Mouse (Mus musculus) intestine, embryonic 16.5 days (tissue): ENCODE measurements around the gene Pnpla7. TPM values are rescaled to one million over a fixed set of nuclear protein-coding genes. Genes with fewer than 3 reads are reported as not detected.

Source experiments
- ATAC-seq: fragments of 200-750 bp; cut with Nextera tagmentation; 2 replicates; pipeline ENCODE4 v1.8.0; 2017; ENCODE audit warnings: moderate TSS enrichment, moderate library complexity
- H3K27ac ChIP-seq: fragments of 300-500 bp; sonication (generic); 2 replicates; pipeline ENCODE4 v1.5.1; 2014; ENCODE audit warnings: mild to moderate bottlenecking, low read length
- H3K27me3 ChIP-seq: fragments of 300-500 bp; sonication (generic); replicated peaks from 2 replicates; pipeline ENCODE4 v1.6.1; 2014; ENCODE audit warnings: low read length, control low read depth, mixed read lengths; ENCODE audit not compliant: control insufficient read depth, insufficient read depth
- H3K36me3 ChIP-seq: fragments of 300-500 bp; sonication (generic); 2 replicates; pipeline ENCODE4 v1.6.1; 2014; ENCODE audit warnings: low read length, control low read depth; ENCODE audit not compliant: control insufficient read depth, insufficient read depth
- H3K4me1 ChIP-seq: fragments of 300-500 bp; sonication (generic); 2 replicates; pipeline ENCODE4 v1.6.1; 2014; ENCODE audit warnings: low read length, control low read depth, mixed read lengths; ENCODE audit not compliant: control insufficient read depth, insufficient read depth
- H3K4me2 ChIP-seq: fragments of 300-500 bp; sonication (generic); 2 replicates; pipeline ENCODE4 v1.6.1; 2014; ENCODE audit warnings: low read depth, low read length, control low read depth
- H3K4me3 ChIP-seq: fragments of 300-500 bp; sonication (generic); 2 replicates; pipeline ENCODE4 v1.5.1; 2014; ENCODE audit warnings: mild to moderate bottlenecking, low read length
- H3K9ac ChIP-seq: fragments of 300-500 bp; sonication (generic); 2 replicates; pipeline ENCODE4 v1.6.1; 2014; ENCODE audit warnings: low read depth, low read length
- H3K9me3 ChIP-seq: fragments of 300-500 bp; sonication (generic); 2 replicates; pipeline ENCODE4 v1.6.1; 2016; ENCODE audit warnings: low read length, control low read depth; ENCODE audit not compliant: control insufficient read depth
- WGBS: fragments of 180-500 bp; shearing (Covaris S2); extraction: QIAGEN DNeasy Blood & Tissue Kit; methylation state at CpG from one replicate; pipeline ENCODE4 v1.1.7; 2014; 5-methylcytosine and 5-hydroxymethylcytosine counted together
- polyA plus RNA-seq: library from polyadenylated mRNA; unstranded; fragments of >200 nt; fragmentation: Nextera tagmentation; extraction: Ambion mirVana; gene quantifications from 2 replicates; pipeline ENCODE4 v1.2.1, GENCODE M21; 2015

Gene Pnpla7
- polyA plus RNA-seq, 1 experiment from 2014 or later = 9.2 TPM

GRCm38 (mm10) chr2:25080076-25080475, 104.2 kb downstream of the Pnpla7 start, which contains the start of gene Entpd8:
TSS of gene Entpd8 (plus strand) at chr2:25080304.
- Histone ChIP-seq H3K27me3 (no peaks in the 10 kb centered on the region), H3K36me3 (no peaks in the 10 kb centered on the region), H3K4me3 (peak within 1 kb of the TSS; percentile 41), H3K4me1 (peaks cover 10% of the 10 kb centered on the region), H3K27ac (peak within 1 kb of the TSS; percentile 87), H3K4me2 (peak within 1 kb of the TSS; percentile 48), H3K9me3 (no peaks in the 10 kb centered on the region), H3K9ac (peak within 1 kb of the TSS; percentile 61)
- 46% methylated on average over 5 of the region's 5 CpGs for WGBS
- peak; percentile 87 for ATAC-seq

- Histone ChIP-seq H3K36me3 (no peaks in the 10 kb centered on the region), H3K4me1 (peaks cover 10% of the 10 kb centered on the region), H3K9me3 (no peaks in the 10 kb centered on the region), H3K27ac (no peak overlapping the region), H3K4me3 (no peak overlapping the region), H3K9ac (no peak overlapping the region), H3K4me2 (no peak overlapping the region), H3K27me3 (no peaks in the 10 kb centered on the region)
- ATAC-seq = peak; percentile 24; the same call in 1 of the 2 replicates
- 67% methylated on average over 4 of the region's 4 CpGs for WGBS
Observed at GRCm38 (mm10) chr2:25083697-25084096, 107.9 kb downstream of the Pnpla7 start.

GRCm38 (mm10) chr2:25085571-25085970, 109.7 kb downstream of the Pnpla7 start:
- Histone ChIP-seq H3K4me3 (no peak overlapping the region), H3K9ac (no peak overlapping the region), H3K27me3 (no peaks in the 10 kb centered on the region), H3K27ac (no peak overlapping the region), H3K36me3 (no peaks in the 10 kb centered on the region), H3K4me1 (peaks cover 10% of the 10 kb centered on the region), H3K4me2 (no peak overlapping the region), H3K9me3 (no peaks in the 10 kb centered on the region)
- ATAC-seq = no peak
- WGBS = 86% methylated on average over 5 of the region's 5 CpGs

DNA sequence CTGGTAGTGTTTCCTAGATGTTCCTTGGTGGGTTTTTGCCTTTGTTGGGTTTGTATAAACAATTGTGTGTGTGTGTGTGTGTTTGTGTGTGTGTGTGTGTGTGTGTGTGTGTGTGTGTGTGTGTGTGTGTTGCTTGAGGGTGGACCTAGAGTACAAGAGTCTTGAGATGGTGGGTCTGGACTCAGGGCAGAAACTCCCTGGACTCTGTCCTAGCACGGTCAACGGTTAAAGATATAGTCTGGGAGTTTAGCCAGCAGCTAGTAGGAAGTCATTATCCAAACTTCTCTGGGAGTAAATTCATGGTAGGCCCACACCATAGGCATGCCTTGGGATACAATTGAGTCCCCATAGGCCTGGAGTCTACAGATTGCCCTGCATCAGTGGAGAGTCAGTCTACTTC, 112.0 kb downstream of the Pnpla7 start:
- H3K4me1 ChIP-seq = peaks cover 10% of the 10 kb centered on the region
- no peak overlapping the region for H3K4me3 ChIP-seq
- H3K27ac ChIP-seq = no peak overlapping the region
- no peaks in the 10 kb centered on the region for H3K36me3 ChIP-seq
- H3K9ac ChIP-seq = no peak overlapping the region
- no peaks in the 10 kb centered on the region for H3K9me3 ChIP-seq
- no peaks in the 10 kb centered on the region for H3K27me3 ChIP-seq
- no peak overlapping the region for H3K4me2 ChIP-seq
- no peak for ATAC-seq
- 93% methylated on average over 2 of the region's 2 CpGs for WGBS

DNA sequence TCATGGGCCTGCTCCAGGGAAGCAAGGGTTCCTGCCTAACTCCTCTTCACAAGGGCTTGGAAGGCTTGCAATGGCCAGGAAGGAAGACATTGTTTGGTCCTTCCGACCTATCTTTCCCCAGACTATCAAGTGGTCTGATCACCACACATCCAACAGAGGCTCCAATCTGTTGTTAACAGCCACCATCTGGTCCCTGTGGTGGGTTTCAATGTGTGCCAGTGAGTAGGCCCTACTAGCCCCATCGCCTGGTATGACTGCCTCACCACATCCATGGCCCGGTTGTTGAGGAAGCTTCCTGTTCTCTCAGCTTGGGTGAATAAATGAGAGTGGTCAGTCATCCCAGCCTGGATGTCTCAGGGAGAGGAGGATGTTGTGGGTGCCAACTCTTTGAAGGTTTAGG, 112.8 kb downstream of the Pnpla7 start:
- Histone ChIP-seq H3K36me3 (no peaks in the 10 kb centered on the region), H3K27me3 (no peaks in the 10 kb centered on the region), H3K9ac (no peak overlapping the region), H3K4me2 (no peak overlapping the region), H3K9me3 (no peaks in the 10 kb centered on the region), H3K4me3 (no peak overlapping the region), H3K4me1 (peaks cover 10% of the 10 kb centered on the region; the same call in 1 of the 2 replicates), H3K27ac (no peak overlapping the region)
- 85% methylated on average over 3 of the region's 3 CpGs for WGBS
- no peak for ATAC-seq

- peaks cover 10% of the 10 kb centered on the region; the same call in 1 of the 2 replicates for H3K4me1 ChIP-seq
- H3K4me3 ChIP-seq = peak overlapping the region; percentile 39
- 26% methylated on average over 17 of the region's 17 CpGs for WGBS
- H3K9ac ChIP-seq = peak overlapping the region; percentile 55
- H3K27me3 ChIP-seq = no peaks in the 10 kb centered on the region
- H3K36me3 ChIP-seq = no peaks in the 10 kb centered on the region
- H3K4me2 ChIP-seq = peak overlapping the region; percentile 49
- peak; percentile 40 for ATAC-seq
- no peaks in the 10 kb centered on the region for H3K9me3 ChIP-seq
- peak overlapping the region; percentile 49; the same call in 1 of the 2 replicates for H3K27ac ChIP-seq
Observed at GRCm38 (mm10) chr2:25094785-25095108, 118.9 kb downstream of the Pnpla7 start.

DNA sequence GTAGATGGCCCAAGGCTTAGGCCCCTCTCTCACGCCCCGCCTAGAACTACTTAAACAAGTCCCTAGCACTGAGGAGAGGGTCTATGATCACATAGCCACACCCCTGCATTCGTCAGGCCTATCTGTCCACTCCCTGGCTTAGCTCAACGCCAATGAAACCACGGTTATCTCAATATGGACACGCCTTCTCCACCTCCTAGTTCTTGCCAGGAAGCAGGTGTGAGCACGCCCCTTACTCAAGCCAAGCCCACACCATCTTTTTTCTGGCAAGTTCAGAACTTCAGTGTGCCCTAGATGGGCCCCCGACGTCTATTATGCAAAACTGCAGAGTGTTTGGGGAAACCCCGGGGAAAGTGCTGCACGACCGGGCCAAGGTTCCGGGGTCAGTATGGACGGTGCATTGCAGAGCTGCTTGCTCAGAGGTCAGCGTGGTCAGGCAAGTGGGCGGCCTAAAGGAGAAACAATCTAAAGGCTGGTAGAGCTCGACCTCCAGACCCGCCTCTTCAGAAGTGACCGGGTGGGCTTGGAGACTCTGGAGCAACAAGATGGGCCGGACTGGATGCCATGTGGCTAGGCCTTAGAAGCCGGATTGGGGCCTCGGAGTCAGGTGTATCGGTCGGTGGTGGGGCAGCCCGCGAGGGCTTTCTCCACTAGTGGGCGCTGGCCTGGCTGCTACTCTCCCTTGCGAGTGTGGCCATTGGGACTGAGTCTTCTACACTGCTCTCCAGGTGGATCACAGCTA, 119.4 kb downstream of the Pnpla7 start, which contains the start of gene Noxa1:
Noxa1 (minus strand) TSS at position 41 of the 742 bp plus-strand sequence.
- Histone ChIP-seq H3K36me3 (no peaks in the 10 kb centered on the region), H3K9me3 (no peaks in the 10 kb centered on the region), H3K27ac (peak within 1 kb of the TSS; percentile 49; the same call in 1 of the 2 replicates), H3K4me3 (peak within 1 kb of the TSS; percentile 39), H3K9ac (peak within 1 kb of the TSS; percentile 55), H3K4me2 (peak within 1 kb of the TSS; percentile 49), H3K27me3 (no peaks in the 10 kb centered on the region), H3K4me1 (peaks cover 10% of the 10 kb centered on the region; the same call in 1 of the 2 replicates)
- ATAC-seq = peak; percentile 90
- 40% methylated on average over 28 of the region's 28 CpGs for WGBS

DNA sequence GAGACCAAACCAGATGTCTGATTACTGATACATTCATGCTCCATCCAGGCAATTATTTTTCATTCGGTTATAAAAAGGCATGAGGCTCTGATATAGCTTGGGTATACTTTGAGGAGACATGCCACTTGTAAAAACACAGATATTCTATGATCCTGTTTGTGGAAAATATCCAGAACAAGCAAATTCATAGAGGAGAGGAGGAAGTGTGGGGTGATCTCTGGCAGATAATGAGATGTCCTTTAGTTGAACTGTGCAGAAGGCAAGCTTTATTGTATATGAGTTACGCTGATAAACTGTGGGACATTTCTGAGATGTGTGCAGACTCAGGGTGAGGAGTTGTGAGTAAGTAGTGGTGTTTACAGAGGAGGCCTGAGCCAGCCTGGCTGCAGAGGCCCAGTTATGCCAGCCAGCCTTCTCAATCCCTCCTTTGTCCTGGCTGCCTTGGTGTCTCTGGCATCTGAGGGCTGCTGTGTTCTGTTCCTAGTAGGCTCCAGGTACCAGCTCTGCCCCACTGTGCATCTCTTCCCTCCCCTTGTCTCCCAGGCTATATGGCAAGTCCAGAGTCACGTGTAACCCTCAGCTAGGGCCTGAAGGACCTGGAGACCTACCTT, 122.3 kb downstream of the Pnpla7 start:
- Histone ChIP-seq H3K4me1 (peaks cover 10% of the 10 kb centered on the region; the same call in 1 of the 2 replicates), H3K9ac (no peak overlapping the region), H3K27me3 (no peaks in the 10 kb centered on the region), H3K9me3 (no peaks in the 10 kb centered on the region), H3K36me3 (no peaks in the 10 kb centered on the region), H3K4me2 (no peak overlapping the region), H3K27ac (no peak overlapping the region), H3K4me3 (no peak overlapping the region)
- ATAC-seq = no peak
- 62% methylated on average over 3 of the region's 3 CpGs for WGBS

- Histone ChIP-seq H3K27ac (no peak overlapping the region), H3K9me3 (no peaks in the 10 kb centered on the region), H3K4me3 (no peak overlapping the region), H3K36me3 (no peaks in the 10 kb centered on the region), H3K9ac (no peak overlapping the region; the same call in 1 of the 2 replicates), H3K4me2 (no peak overlapping the region), H3K27me3 (no peaks in the 10 kb centered on the region), H3K4me1 (peaks cover 6% of the 10 kb centered on the region; the same call in 1 of the 2 replicates)
- 54% methylated on average over 5 of the region's 5 CpGs for WGBS
- ATAC-seq = peak; percentile 17
Observed at GRCm38 (mm10) chr2:25098956-25099355, 123.1 kb downstream of the Pnpla7 start.
